Mouse (Mus musculus): ENCODE results near the gene Fgfr2. TPM values are rescaled to one million over a fixed set of nuclear protein-coding genes. Genes with fewer than 3 reads are reported as not detected.
A peak's percentile ranks its signal among the peaks of the same experiment; 100 is the strongest.
"Not testable (repeated sequence)": the region's sequence is repeated elsewhere in the genome, so short reads cannot be mapped to it uniquely, and the experiment has no call there.

Fgfr2 gene
- polyA plus RNA-seq, 1 experiment: 0.17 TPM

DNA sequence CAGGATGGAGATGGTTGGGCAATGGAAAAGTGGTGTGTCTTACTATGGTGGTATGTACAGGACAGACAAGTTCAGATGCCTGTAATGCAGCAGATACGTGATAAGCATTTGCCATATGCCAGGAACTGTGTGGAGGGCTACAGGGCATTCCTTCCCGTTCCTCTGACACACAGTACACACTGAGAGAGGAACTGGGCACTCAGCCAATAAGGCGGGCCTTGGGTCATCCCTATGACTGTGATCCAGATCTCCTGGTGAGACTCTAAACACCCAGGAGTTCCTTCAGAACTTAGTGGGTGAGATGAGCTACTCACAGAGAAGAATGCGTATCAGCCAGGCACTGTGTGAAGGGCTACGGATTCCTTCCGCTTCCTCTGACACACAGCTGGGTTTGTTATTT is 2009.5 kb downstream of the Fgfr2 start:
- Histone ChIP-seq H3ac (ENCODE audit: control insufficient read depth, insufficient read length) (no peak overlapping the region), H3K4me2 (ENCODE audit: low read depth) (no peak overlapping the region), H3K4me3 (no peak overlapping the region), H3K27me3 (ENCODE audit: control insufficient read depth, insufficient read depth, insufficient read length) (no peaks in the 10 kb centered on the region), H3K79me2 (ENCODE audit: control insufficient read depth, insufficient read depth) (no peaks in the 10 kb centered on the region), H3K36me3 (ENCODE audit: control insufficient read depth, insufficient read depth) (no peaks in the 10 kb centered on the region)
- TF ChIP-seq REST (IDR thresholded peaks at IDR 0.05; ENCODE audit: insufficient read depth, insufficient read length) (no peak), MYOD1 (IDR thresholded peaks at IDR 0.05; ENCODE audit: control insufficient read depth in 1 of 3, insufficient read length in 2 of 3, low read depth in 2 of 3) (no peak), MAX (IDR thresholded peaks at IDR 0.05; ENCODE audit: low read depth) (no peak), MYOG (IDR thresholded peaks at IDR 0.05; ENCODE audit: control insufficient read depth in 1 of 3, insufficient read depth in 1 of 3, insufficient read length in 2 of 3, low read depth in 2 of 3) (no peak), POLR2AphosphoS2 (IDR thresholded peaks at IDR 0.05; ENCODE audit: insufficient read length, low read depth) (no peak), SRF (IDR thresholded peaks at IDR 0.05; ENCODE audit: control insufficient read depth, insufficient read length, low read depth) (no peak), E2F4 (IDR thresholded peaks at IDR 0.05; ENCODE audit: insufficient read depth) (no peak), USF1 (IDR thresholded peaks at IDR 0.05; ENCODE audit: low read depth) (no peak), TCF3 (IDR thresholded peaks at IDR 0.05; ENCODE audit: insufficient read length, low read depth) (no peak), TCF12 (IDR thresholded peaks at IDR 0.05; ENCODE audit: insufficient read depth, poor library complexity, severe bottlenecking) (no peak), CEBPB (IDR thresholded peaks at IDR 0.05; ENCODE audit: insufficient read depth, poor library complexity, severe bottlenecking) (no peak)

DNA sequence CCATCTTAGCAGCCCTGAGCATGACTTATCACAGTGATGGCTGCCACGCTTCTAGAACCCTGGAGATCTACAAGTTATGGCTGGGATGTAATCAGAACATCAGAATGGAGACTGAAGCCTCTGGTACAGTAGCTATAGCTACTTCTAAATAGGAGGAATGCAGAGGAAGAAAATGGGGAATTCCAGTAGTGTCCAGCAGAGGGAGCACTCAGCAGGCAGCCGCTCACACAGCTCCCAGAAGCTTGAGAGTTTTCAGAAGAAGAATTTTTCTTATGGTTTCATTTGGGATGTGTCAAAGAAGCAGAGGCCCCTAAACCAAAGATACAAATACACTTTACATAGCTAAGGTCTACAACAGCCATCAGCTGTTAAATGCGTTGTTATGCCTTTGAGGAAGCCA is 2010.7 kb downstream of the Fgfr2 start:
- Histone ChIP-seq H3K27me3 (ENCODE audit: control insufficient read depth, insufficient read depth, insufficient read length) (no peaks in the 10 kb centered on the region), H3K4me2 (ENCODE audit: low read depth) (no peak overlapping the region), H3K79me2 (ENCODE audit: control insufficient read depth, insufficient read depth) (no peaks in the 10 kb centered on the region), H3ac (ENCODE audit: control insufficient read depth, insufficient read length) (no peak overlapping the region), H3K4me3 (no peak overlapping the region), H3K36me3 (ENCODE audit: control insufficient read depth, insufficient read depth) (no peaks in the 10 kb centered on the region)
- TF ChIP-seq MYOD1 (IDR thresholded peaks at IDR 0.05; ENCODE audit: control insufficient read depth in 1 of 3, insufficient read length in 2 of 3, low read depth in 2 of 3) (no peak), MYOG (IDR thresholded peaks at IDR 0.05; ENCODE audit: control insufficient read depth in 1 of 3, insufficient read depth in 1 of 3, insufficient read length in 2 of 3, low read depth in 2 of 3) (no peak), POLR2AphosphoS2 (IDR thresholded peaks at IDR 0.05; ENCODE audit: insufficient read length, low read depth) (no peak), TCF3 (IDR thresholded peaks at IDR 0.05; ENCODE audit: insufficient read length, low read depth) (no peak), MAX (IDR thresholded peaks at IDR 0.05; ENCODE audit: low read depth) (no peak), CEBPB (IDR thresholded peaks at IDR 0.05; ENCODE audit: insufficient read depth, poor library complexity, severe bottlenecking) (no peak), REST (IDR thresholded peaks at IDR 0.05; ENCODE audit: insufficient read depth, insufficient read length) (no peak), TCF12 (IDR thresholded peaks at IDR 0.05; ENCODE audit: insufficient read depth, poor library complexity, severe bottlenecking) (no peak), USF1 (IDR thresholded peaks at IDR 0.05; ENCODE audit: low read depth) (no peak), SRF (IDR thresholded peaks at IDR 0.05; ENCODE audit: control insufficient read depth, insufficient read length, low read depth) (no peak), E2F4 (IDR thresholded peaks at IDR 0.05; ENCODE audit: insufficient read depth) (no peak), POLR2A (IDR thresholded peaks at IDR 0.05; ENCODE audit: insufficient read length, low read depth) (no peak)

DNA sequence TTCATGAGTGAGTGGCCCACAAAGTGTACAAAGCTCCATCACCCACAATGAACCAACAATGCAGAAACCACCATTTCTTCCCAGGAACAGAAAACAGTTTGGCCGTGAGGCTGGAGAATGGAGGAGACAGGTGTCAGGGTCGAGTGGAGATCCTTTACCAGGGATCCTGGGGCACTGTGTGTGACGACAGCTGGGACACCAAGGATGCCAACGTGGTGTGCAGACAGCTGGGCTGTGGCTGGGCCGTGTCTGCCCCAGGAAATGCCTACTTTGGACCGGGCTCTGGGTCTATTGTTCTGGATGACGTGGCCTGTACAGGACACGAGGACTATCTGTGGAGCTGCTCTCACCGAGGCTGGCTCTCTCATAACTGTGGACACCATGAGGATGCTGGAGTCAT is 2040.7 kb downstream of the Fgfr2 start:
- not testable (repeated sequence) for H3K4me3 ChIP-seq; H3K36me3 ChIP-seq (ENCODE audit: control insufficient read depth, insufficient read depth); H3ac ChIP-seq (ENCODE audit: control insufficient read depth, insufficient read length); H3K79me2 ChIP-seq (ENCODE audit: control insufficient read depth, insufficient read depth); H3K4me2 ChIP-seq (ENCODE audit: low read depth)
- peaks cover 32% of the 10 kb centered on the region for H3K27me3 ChIP-seq (ENCODE audit: control insufficient read depth, insufficient read depth, insufficient read length)
- peak in 2 of 3 experiments; percentile 67 to 68 for TF ChIP-seq MYOG (IDR thresholded peaks at IDR 0.05; ENCODE audit: control insufficient read depth in 1 of 3, insufficient read depth in 1 of 3, insufficient read length in 2 of 3, low read depth in 2 of 3)
- TF ChIP-seq MYOD1 (IDR thresholded peaks at IDR 0.05; ENCODE audit: control insufficient read depth in 1 of 3, insufficient read length in 2 of 3, low read depth in 2 of 3): peak in 2 of 3 experiments; percentile 18 to 49

DNA sequence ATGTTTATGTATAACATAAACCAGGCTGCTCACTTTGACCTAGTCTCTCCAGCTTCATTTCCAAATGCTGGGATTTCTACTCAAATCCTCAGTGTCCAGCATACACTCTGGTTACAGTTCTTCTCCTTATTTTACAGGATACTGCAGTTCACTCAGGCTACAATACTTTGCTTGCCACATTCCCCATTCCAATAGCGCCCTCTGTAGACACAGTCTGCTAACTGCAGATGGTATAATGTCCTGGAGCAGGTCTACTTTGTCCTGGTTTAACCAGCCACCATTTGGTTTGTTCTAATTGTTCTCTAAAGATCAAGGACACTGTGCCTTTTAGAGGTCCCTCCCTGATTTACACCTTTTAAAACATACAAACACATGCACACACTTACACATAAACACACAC is 2047.2 kb downstream of the Fgfr2 start:
- H3ac ChIP-seq (ENCODE audit: control insufficient read depth, insufficient read length): no peak overlapping the region
- no peaks in the 10 kb centered on the region for H3K36me3 ChIP-seq (ENCODE audit: control insufficient read depth, insufficient read depth)
- no peaks in the 10 kb centered on the region for H3K79me2 ChIP-seq (ENCODE audit: control insufficient read depth, insufficient read depth)
- peaks cover 10% of the 10 kb centered on the region for H3K27me3 ChIP-seq (ENCODE audit: control insufficient read depth, insufficient read depth, insufficient read length)
- no peak overlapping the region for H3K4me2 ChIP-seq (ENCODE audit: low read depth)
- no peak overlapping the region for H3K4me3 ChIP-seq
- TF ChIP-seq E2F4 (IDR thresholded peaks at IDR 0.05; ENCODE audit: insufficient read depth) (no peak), POLR2AphosphoS2 (IDR thresholded peaks at IDR 0.05; ENCODE audit: insufficient read length, low read depth) (no peak), REST (IDR thresholded peaks at IDR 0.05; ENCODE audit: insufficient read depth, insufficient read length) (no peak)

DNA sequence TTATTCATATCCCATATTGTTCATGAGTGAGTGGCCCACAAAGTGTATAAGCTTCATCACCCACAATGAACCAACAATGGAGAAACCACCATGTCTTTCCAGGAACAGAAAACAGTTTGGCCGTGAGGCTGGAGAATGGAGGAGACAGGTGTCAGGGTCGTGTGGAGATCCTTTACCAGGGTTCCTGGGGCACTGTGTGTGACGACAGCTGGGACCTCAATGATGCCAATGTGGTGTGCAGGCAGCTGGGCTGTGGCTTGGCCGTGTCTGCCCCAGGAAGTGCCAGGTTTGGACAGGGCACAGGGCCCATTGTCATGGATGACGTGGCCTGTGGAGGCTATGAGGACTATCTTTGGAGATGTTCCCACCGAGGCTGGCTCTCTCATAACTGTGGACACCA is 2049.1 kb downstream of the Fgfr2 start:
- H3K36me3 ChIP-seq (ENCODE audit: control insufficient read depth, insufficient read depth); H3ac ChIP-seq (ENCODE audit: control insufficient read depth, insufficient read length); H3K4me3 ChIP-seq; H3K79me2 ChIP-seq (ENCODE audit: control insufficient read depth, insufficient read depth); H3K4me2 ChIP-seq (ENCODE audit: low read depth): not testable (repeated sequence)
- TF ChIP-seq MYOG (IDR thresholded peaks at IDR 0.05; ENCODE audit: control insufficient read depth in 1 of 3, insufficient read depth in 1 of 3, insufficient read length in 2 of 3, low read depth in 2 of 3) (peak; percentile 81 to 87 (median 85)), MYOD1 (IDR thresholded peaks at IDR 0.05; ENCODE audit: control insufficient read depth in 1 of 3, insufficient read length in 2 of 3, low read depth in 2 of 3) (peak in 2 of 3 experiments; percentile 64 to 81), TCF3 (IDR thresholded peaks at IDR 0.05; ENCODE audit: insufficient read length, low read depth) (peak; percentile 67), TCF12 (IDR thresholded peaks at IDR 0.05; ENCODE audit: insufficient read depth, poor library complexity, severe bottlenecking) (peak; percentile 60)
- H3K27me3 ChIP-seq (ENCODE audit: control insufficient read depth, insufficient read depth, insufficient read length): peaks cover 10% of the 10 kb centered on the region

DNA sequence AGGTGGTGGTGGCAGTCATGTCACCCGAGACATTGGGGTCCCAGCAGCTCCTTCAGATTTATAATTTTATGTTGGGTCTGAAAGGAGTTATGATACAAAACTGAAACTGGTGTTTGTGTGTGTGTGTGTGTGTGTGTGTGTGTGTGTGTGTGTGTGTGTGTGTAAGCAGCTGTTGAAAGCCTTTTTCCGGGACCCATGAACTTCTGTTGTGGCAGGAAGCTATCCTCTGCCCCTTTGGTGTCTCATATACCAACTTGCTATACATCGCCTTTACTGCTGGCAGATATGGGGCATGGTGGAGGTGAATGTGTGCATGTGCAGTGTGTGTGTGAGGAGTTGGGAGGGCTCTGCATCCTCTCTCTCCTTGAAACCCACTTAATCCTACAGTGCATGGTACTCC is 2049.7 kb downstream of the Fgfr2 start:
- H3K4me3 ChIP-seq; H3K36me3 ChIP-seq (ENCODE audit: control insufficient read depth, insufficient read depth); H3K27me3 ChIP-seq (ENCODE audit: control insufficient read depth, insufficient read depth, insufficient read length); H3K79me2 ChIP-seq (ENCODE audit: control insufficient read depth, insufficient read depth); H3K4me2 ChIP-seq (ENCODE audit: low read depth); H3ac ChIP-seq (ENCODE audit: control insufficient read depth, insufficient read length): not testable (repeated sequence)

DNA sequence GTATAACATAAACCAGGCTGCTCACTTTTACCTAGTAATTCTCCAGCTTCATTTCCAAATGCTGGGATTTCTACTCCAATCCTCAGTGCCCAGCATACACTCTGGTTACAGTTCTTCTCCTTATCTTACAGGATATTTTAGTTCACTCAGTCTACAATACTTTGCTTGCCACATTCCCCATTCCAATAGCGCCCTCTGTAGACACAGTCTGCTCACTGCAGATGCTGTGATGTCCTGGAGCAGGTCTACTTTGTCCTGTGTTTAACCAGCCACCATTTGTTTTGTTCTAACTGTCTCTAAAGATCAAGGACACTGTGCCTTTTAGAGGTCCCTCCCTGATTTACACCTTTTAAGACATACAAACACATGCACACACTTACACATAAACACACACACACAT is 2055.0 kb downstream of the Fgfr2 start:
- not testable (repeated sequence) for H3K4me2 ChIP-seq (ENCODE audit: low read depth); H3K27me3 ChIP-seq (ENCODE audit: control insufficient read depth, insufficient read depth, insufficient read length); H3K79me2 ChIP-seq (ENCODE audit: control insufficient read depth, insufficient read depth); H3ac ChIP-seq (ENCODE audit: control insufficient read depth, insufficient read length); H3K4me3 ChIP-seq; H3K36me3 ChIP-seq (ENCODE audit: control insufficient read depth, insufficient read depth)
